Mouse (Mus musculus): ENCODE measurements around the gene Cldn7.

- no peak for TF ChIP-seq MAFK (IDR thresholded peaks at IDR 0.05; ENCODE audit: insufficient read depth, low read depth, low read length)
- TF ChIP-seq CHD2 (IDR thresholded peaks at IDR 0.05; ENCODE audit: low read depth, low read length) = no peak
Measured at GRCm38 (mm10) chr11:70010033-70010432, 45.5 kb downstream of the Cldn7 start.
